Mouse (Mus musculus): ENCODE measurements at regions not wholly inside any gene's neighbourhood (a gene's known extent, or its start where the extent isn't known, plus 50 kb on each side); places are given as distances from the start of the nearest gene placed in this dataset.
A peak's percentile ranks its signal among the peaks of the same experiment; 100 is the strongest.

GRCm38 (mm10) chr11:89932231-89932865 lies 70.3 kb downstream of the Pctp start:
- Histone ChIP-seq H3K9me3 (ENCODE audit: low read length) (no peaks in the 10 kb centered on the region), H3K9ac (replicated peaks; ENCODE audit: low read length) (no peak overlapping the region), H3K4me1 (ENCODE audit: insufficient read depth, low read length) (no peaks in the 10 kb centered on the region), H3K27ac (peak overlapping the region; percentile 3; the same call in 1 of the 2 replicates), H3K4me3 (ENCODE audit: low read length) (no peak overlapping the region), H3K27me3 (ENCODE audit: insufficient read depth, low read length) (no peaks in the 10 kb centered on the region), H3K4me2 (ENCODE audit: low read depth, low read length) (no peak overlapping the region), H3K36me3 (ENCODE audit: insufficient read depth, low read length) (no peaks in the 10 kb centered on the region)
- ATAC-seq, result peak; percentile 69; the same call in 1 of the 2 replicates
- 60% methylated on average over 8 of the region's 8 CpGs for WGBS
- TF ChIP-seq CTCF (IDR thresholded peaks at IDR 0.05; ENCODE audit: low read depth), result no peak
- DNase-seq (ENCODE audit: low spot score), result peak; percentile 50

GRCm38 (mm10) chr11:89929115-89929988 lies 73.3 kb downstream of the Pctp start:
- ATAC-seq, result no peak
- 89% methylated on average over 12 of the region's 12 CpGs for WGBS
- no peak for DNase-seq (ENCODE audit: low spot score)

GRCm38 (mm10) chr11:89927483-89928156 lies 75.1 kb downstream of the Pctp start:
- no peak overlapping the region for H3K4me2 ChIP-seq (ENCODE audit: low read depth, low read length)
- H3K36me3 ChIP-seq (ENCODE audit: insufficient read depth, low read length), result no peaks in the 10 kb centered on the region
- no peak overlapping the region for H3K27ac ChIP-seq
- H3K27me3 ChIP-seq (ENCODE audit: insufficient read depth, low read length), result no peaks in the 10 kb centered on the region
- no peak for TF ChIP-seq CTCF (IDR thresholded peaks at IDR 0.05; ENCODE audit: low read depth)
- no peaks in the 10 kb centered on the region for H3K9me3 ChIP-seq (ENCODE audit: low read length)
- no peak for ATAC-seq
- no peak overlapping the region for H3K9ac ChIP-seq (replicated peaks; ENCODE audit: low read length)
- H3K4me3 ChIP-seq (ENCODE audit: low read length), result no peak overlapping the region
- DNase-seq (ENCODE audit: low spot score), result peak; percentile 32
- 55% methylated on average over 3 of the region's 3 CpGs for WGBS
- H3K4me1 ChIP-seq (ENCODE audit: insufficient read depth, low read length), result no peaks in the 10 kb centered on the region

More at GRCm38 (mm10) chr11:89929115-89929988, 73.3 kb downstream of the Pctp start:
- no peak overlapping the region for H3K9ac ChIP-seq (replicated peaks; ENCODE audit: low read length)
- no peaks in the 10 kb centered on the region for H3K27me3 ChIP-seq (ENCODE audit: insufficient read depth, low read length)
- no peaks in the 10 kb centered on the region for H3K4me1 ChIP-seq (ENCODE audit: insufficient read depth, low read length)
- no peak overlapping the region for H3K4me3 ChIP-seq (ENCODE audit: low read length)
- H3K4me2 ChIP-seq (ENCODE audit: low read depth, low read length), result no peak overlapping the region
- H3K27ac ChIP-seq, result no peak overlapping the region
- no peaks in the 10 kb centered on the region for H3K9me3 ChIP-seq (ENCODE audit: low read length)
- TF ChIP-seq CTCF (IDR thresholded peaks at IDR 0.05; ENCODE audit: low read depth), result no peak
- H3K36me3 ChIP-seq (ENCODE audit: insufficient read depth, low read length), result no peaks in the 10 kb centered on the region

DNA sequence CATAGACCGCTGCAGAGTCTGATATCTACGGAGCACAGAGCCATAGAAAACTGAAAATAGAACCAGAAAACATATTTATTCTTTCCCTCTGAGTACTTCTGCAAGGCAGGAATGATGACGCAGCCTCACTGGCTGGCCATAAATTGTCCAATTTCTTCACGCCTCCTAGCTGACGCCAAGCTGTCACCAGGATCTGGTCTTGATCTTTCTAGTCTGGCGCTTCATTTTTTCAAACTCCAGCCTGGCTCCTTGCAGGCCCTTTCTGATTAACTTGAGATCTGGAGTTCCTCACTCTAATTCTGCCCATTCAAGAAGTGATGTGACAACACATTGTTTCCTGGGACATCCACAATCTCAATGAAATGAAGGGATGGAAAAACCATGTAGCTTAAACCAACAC lies 80.1 kb downstream of the Pctp start:
- TF ChIP-seq CTCF (IDR thresholded peaks at IDR 0.05; ENCODE audit: low read depth), result no peak
- no peak overlapping the region for H3K9ac ChIP-seq (replicated peaks; ENCODE audit: low read length)
- H3K9me3 ChIP-seq (ENCODE audit: low read length), result no peaks in the 10 kb centered on the region
- H3K4me2 ChIP-seq (ENCODE audit: low read depth, low read length), result no peak overlapping the region
- H3K27ac ChIP-seq, result no peak overlapping the region
- WGBS, result 71% methylated on average over 6 of the region's 6 CpGs
- no peaks in the 10 kb centered on the region for H3K27me3 ChIP-seq (ENCODE audit: insufficient read depth, low read length)
- H3K36me3 ChIP-seq (ENCODE audit: insufficient read depth, low read length), result no peaks in the 10 kb centered on the region
- DNase-seq (ENCODE audit: low spot score), result no peak
- H3K4me3 ChIP-seq (ENCODE audit: low read length), result no peak overlapping the region
- H3K4me1 ChIP-seq (ENCODE audit: insufficient read depth, low read length), result no peaks in the 10 kb centered on the region
- no peak for ATAC-seq

GRCm38 (mm10) chr11:89921146-89921545 lies 81.5 kb downstream of the Pctp start:
- Histone ChIP-seq H3K4me1 (ENCODE audit: insufficient read depth, low read length) (no peaks in the 10 kb centered on the region), H3K4me3 (ENCODE audit: low read length) (no peak overlapping the region), H3K4me2 (ENCODE audit: low read depth, low read length) (no peak overlapping the region), H3K27ac (no peak overlapping the region), H3K27me3 (ENCODE audit: insufficient read depth, low read length) (no peaks in the 10 kb centered on the region), H3K9me3 (ENCODE audit: low read length) (no peaks in the 10 kb centered on the region), H3K36me3 (ENCODE audit: insufficient read depth, low read length) (no peaks in the 10 kb centered on the region), H3K9ac (replicated peaks; ENCODE audit: low read length) (no peak overlapping the region)
- ATAC-seq (peak; percentile 72), DNase-seq (ENCODE audit: low spot score) (peak; percentile 81)
- 46% methylated on average over 6 of the region's 6 CpGs for WGBS
- TF ChIP-seq CTCF (IDR thresholded peaks at IDR 0.05; ENCODE audit: low read depth), result peak; percentile 80

DNA sequence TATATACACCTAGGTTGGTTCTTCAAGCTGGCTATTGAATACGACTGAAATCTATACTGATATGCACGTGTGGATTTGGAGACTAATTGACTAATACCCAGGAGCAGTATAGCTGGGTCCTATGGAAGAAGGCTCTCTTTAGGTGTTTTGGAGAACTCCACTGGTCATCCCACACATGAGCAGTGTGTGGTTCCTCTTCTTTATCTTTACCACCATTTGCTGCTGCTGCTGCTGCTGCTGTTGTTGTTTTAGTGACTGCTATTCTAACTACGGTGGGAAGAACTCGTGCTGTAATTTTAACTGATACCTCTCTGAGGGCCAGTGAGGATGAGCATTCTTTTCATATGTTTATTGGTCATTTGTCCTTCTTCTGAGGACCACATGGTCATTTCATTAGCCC lies 86.9 kb downstream of the Pctp start:
- Histone ChIP-seq H3K4me3 (ENCODE audit: low read length) (no peak overlapping the region), H3K36me3 (ENCODE audit: insufficient read depth, low read length) (no peaks in the 10 kb centered on the region)
- no peak for ATAC-seq

More for the DNA sequence above, 86.9 kb downstream of the Pctp start:
- no peaks in the 10 kb centered on the region for H3K9me3 ChIP-seq (ENCODE audit: low read length)
- no peaks in the 10 kb centered on the region for H3K27me3 ChIP-seq (ENCODE audit: insufficient read depth, low read length)
- H3K9ac ChIP-seq (replicated peaks; ENCODE audit: low read length), result no peak overlapping the region
- no peak overlapping the region for H3K27ac ChIP-seq
- DNase-seq (ENCODE audit: low spot score), result no peak
- no peak for TF ChIP-seq CTCF (IDR thresholded peaks at IDR 0.05; ENCODE audit: low read depth)
- H3K4me2 ChIP-seq (ENCODE audit: low read depth, low read length), result no peak overlapping the region
- whole genome bisulfite sequencing, result 90% methylated on average over 4 of the region's 4 CpGs
- H3K4me1 ChIP-seq (ENCODE audit: insufficient read depth, low read length), result no peaks in the 10 kb centered on the region

Data from hindbrain, postnatal 0 days (tissue).